Mouse (Mus musculus) MEL (cell line): ENCODE data around the gene Nes. TPM values are rescaled to one million over a fixed set of nuclear protein-coding genes. Genes with fewer than 3 reads are reported as not detected.

Source experiments
- DNase-seq: peaks from one replicate; pipeline ENCODE4 v3.0.0; 2011; ENCODE audit warnings: low read depth, low spot score
- H3K27ac ChIP-seq: 2 replicates; pipeline ENCODE4 v1.5.1; 2012; ENCODE audit warnings: low read depth, mild to moderate bottlenecking, control low read depth, low read length, moderate library complexity; ENCODE audit not compliant: control insufficient read depth
- H3K27me3 ChIP-seq, 2 experiments: fragments of 150-350 bp in 1 of 2; sonication (generic) in 1 of 2; 2 replicates each; pipeline ENCODE4 v1.6.1; 2012; ENCODE audit warnings: low read length in 2 of 2, mild to moderate bottlenecking in 2 of 2, improper control_type of control experiment in 1 of 2, moderate library complexity in 1 of 2; ENCODE audit not compliant: insufficient read depth in 2 of 2, control insufficient read depth in 1 of 2
- H3K36me3 ChIP-seq, 2 experiments: 2 replicates each; pipeline ENCODE4 v1.6.1; 2012 to 2014; ENCODE audit warnings: low read length in 2 of 2, improper control_type of control experiment in 1 of 2, inconsistent platforms in 1 of 2, mild to moderate bottlenecking in 1 of 2; ENCODE audit not compliant: insufficient read depth in 2 of 2, control insufficient read depth in 1 of 2
- H3K4me1 ChIP-seq, 2 experiments: fragments of 150-350 bp in 1 of 2; sonication (generic) in 1 of 2; 2 replicates each; pipeline ENCODE4 v1.6.1; 2012; ENCODE audit warnings: low read length in 2 of 2, improper control_type of control experiment in 1 of 2, mild to moderate bottlenecking in 1 of 2; ENCODE audit not compliant: insufficient read depth in 2 of 2, control insufficient read depth in 1 of 2
- H3K4me3 ChIP-seq, 2 experiments: fragments of 150-350 bp in 1 of 2; sonication (generic) in 1 of 2; 2 replicates each; pipeline ENCODE4 v1.5.1; 2012; ENCODE audit warnings: low read depth in 2 of 2, low read length in 2 of 2, mild to moderate bottlenecking in 2 of 2, moderate library complexity in 2 of 2, control low read depth in 1 of 2, improper control_type of control experiment in 1 of 2; ENCODE audit not compliant: control insufficient read depth in 1 of 2, insufficient read depth in 1 of 2
- H3K79me2 ChIP-seq: 2 replicates; pipeline ENCODE4 v1.6.1; 2012; ENCODE audit warnings: mild to moderate bottlenecking, low read length, moderate library complexity; ENCODE audit not compliant: control insufficient read depth, poor library complexity, insufficient read depth
- H3K9ac ChIP-seq: 2 replicates; pipeline ENCODE4 v1.6.1; 2012; ENCODE audit warnings: low read depth, mild to moderate bottlenecking, control low read depth, low read length, moderate library complexity; ENCODE audit not compliant: control insufficient read depth, poor library complexity, severe bottlenecking
- H3K9me3 ChIP-seq: fragments of 150-350 bp; sonication (generic); replicated peaks from 2 replicates; pipeline ENCODE4 v1.6.1; 2012; ENCODE audit warnings: mild to moderate bottlenecking, low read length, improper control_type of control experiment, moderate library complexity; ENCODE audit not compliant: insufficient read depth
- CHD1 ChIP-seq: IDR thresholded peaks from 2 replicates; pipeline ENCODE4 v1.6.1; 2012; ENCODE audit warnings: low read depth, mild to moderate bottlenecking, inconsistent platforms, low read length, improper control_type of control experiment
- CHD2 ChIP-seq: IDR thresholded peaks from 2 replicates; pipeline ENCODE4 v1.6.1; 2011; ENCODE audit warnings: low read length, improper control_type of control experiment
- CTCF ChIP-seq, 3 experiments: IDR thresholded peaks in 2 of 3; conservative IDR thresholded peaks in 1 of 3; 2 replicates each; pipeline ENCODE4 v1.5.1; 2011 to 2012; ENCODE audit warnings: low read length in 3 of 3, low read depth in 2 of 3, mild to moderate bottlenecking in 2 of 3, improper control_type of control experiment in 1 of 3, inconsistent platforms in 1 of 3, mixed read lengths in 1 of 3, moderate library complexity in 1 of 3; ENCODE audit not compliant: control insufficient read depth in 1 of 3, insufficient read depth in 1 of 3, poor library complexity in 1 of 3, severe bottlenecking in 1 of 3
- ELF1 ChIP-seq: IDR thresholded peaks from 2 replicates; pipeline ENCODE4 v1.6.1; 2014; ENCODE audit warnings: low read depth, mild to moderate bottlenecking, inconsistent platforms, low read length, improper control_type of control experiment, moderate library complexity
- EP300 ChIP-seq, 2 experiments: IDR thresholded peaks; 2 replicates each; pipeline ENCODE4 v1.6.1; 2011; ENCODE audit warnings: improper control_type of control experiment in 2 of 2, low read length in 2 of 2, low read depth in 1 of 2, mild to moderate bottlenecking in 1 of 2
- ETS1 ChIP-seq: IDR thresholded peaks from 2 replicates; pipeline ENCODE4 v1.6.1; 2012; ENCODE audit warnings: low read depth, mild to moderate bottlenecking, inconsistent platforms, low read length, improper control_type of control experiment, moderate library complexity
- GABPA ChIP-seq: IDR thresholded peaks from 2 replicates; pipeline ENCODE4 v1.6.1; 2012; ENCODE audit warnings: low read depth, mild to moderate bottlenecking, inconsistent platforms, low read length, improper control_type of control experiment, moderate library complexity
- HCFC1 ChIP-seq: IDR thresholded peaks from 2 replicates; pipeline ENCODE4 v1.6.1; 2012; ENCODE audit warnings: low read depth, mild to moderate bottlenecking, inconsistent platforms, low read length, improper control_type of control experiment, moderate library complexity
- KAT2A ChIP-seq: conservative IDR thresholded peaks from 2 replicates; pipeline ENCODE4 v1.6.1; 2012; ENCODE audit warnings: low read depth, low read length, improper control_type of control experiment, inconsistent platforms
- MAX ChIP-seq: IDR thresholded peaks from 2 replicates; pipeline ENCODE4 v1.6.1; 2011; ENCODE audit warnings: low read length, improper control_type of control experiment
- MAZ ChIP-seq: IDR thresholded peaks from 2 replicates; pipeline ENCODE4 v1.6.1; 2012; ENCODE audit warnings: low read depth, mild to moderate bottlenecking, inconsistent platforms, low read length, improper control_type of control experiment
- MXI1 ChIP-seq: IDR thresholded peaks from 2 replicates; pipeline ENCODE4 v1.6.1; 2011; ENCODE audit warnings: mild to moderate bottlenecking, low read depth, low read length, improper control_type of control experiment
- MYB ChIP-seq: IDR thresholded peaks from 2 replicates; pipeline ENCODE4 v1.6.1; 2011; ENCODE audit warnings: mild to moderate bottlenecking, low read depth, low read length, improper control_type of control experiment
- POLR2A ChIP-seq, 2 experiments: IDR thresholded peaks; 2 replicates each; pipeline ENCODE4 v1.6.1; 2011 to 2012; ENCODE audit warnings: low read length in 2 of 2, mild to moderate bottlenecking in 2 of 2, control low read depth in 1 of 2, improper control_type of control experiment in 1 of 2, low read depth in 1 of 2, moderate library complexity in 1 of 2; ENCODE audit not compliant: control insufficient read depth in 1 of 2, insufficient read depth in 1 of 2, poor library complexity in 1 of 2
- RAD21 ChIP-seq: IDR thresholded peaks from 2 replicates; pipeline ENCODE4 v1.6.1; 2011; ENCODE audit warnings: mild to moderate bottlenecking, low read depth, low read length, improper control_type of control experiment
- TBP ChIP-seq: IDR thresholded peaks from 2 replicates; pipeline ENCODE4 v1.8.0; 2011; ENCODE audit warnings: low read depth, low read length, improper control_type of control experiment
- TCF12 ChIP-seq: IDR thresholded peaks from 2 replicates; pipeline ENCODE4 v1.6.1; 2014; ENCODE audit warnings: low read depth, mild to moderate bottlenecking, inconsistent platforms, low read length, improper control_type of control experiment, moderate library complexity
- UBTF ChIP-seq: IDR thresholded peaks from 2 replicates; pipeline ENCODE4 v1.6.1; 2012; ENCODE audit warnings: low read depth, mild to moderate bottlenecking, inconsistent platforms, low read length, improper control_type of control experiment, moderate library complexity, borderline replicate concordance; ENCODE audit not compliant: insufficient read depth
- USF1 ChIP-seq: IDR thresholded peaks from 2 replicates; pipeline ENCODE4 v1.6.1; 2014; ENCODE audit warnings: low read depth, mild to moderate bottlenecking, inconsistent platforms, low read length, improper control_type of control experiment, moderate library complexity
- USF2 ChIP-seq, 2 experiments: IDR thresholded peaks; 2 replicates each; pipeline ENCODE4 v1.6.1; 2011 to 2012; ENCODE audit warnings: improper control_type of control experiment in 2 of 2, low read length in 2 of 2, borderline replicate concordance in 1 of 2, inconsistent platforms in 1 of 2, low read depth in 1 of 2, mild to moderate bottlenecking in 1 of 2; ENCODE audit not compliant: insufficient read depth in 1 of 2
- ZNF384 ChIP-seq: IDR thresholded peaks from 2 replicates; pipeline ENCODE4 v1.6.1; 2012; ENCODE audit warnings: low read depth, mild to moderate bottlenecking, inconsistent platforms, low read length, improper control_type of control experiment
- polyA plus RNA-seq, 2 experiments: library from polyadenylated mRNA; stranded (reverse) in 1 of 2; unstranded in 1 of 2; fragments of >175 nt in 1 of 2; fragments of >200 nt in 1 of 2; gene quantifications; 2 replicates each; pipeline versions ENCODE4 v1.2.1 to v1.2.4; 2012; ENCODE audit warnings: low replicate concordance in 2 of 2, low read depth in 1 of 2; ENCODE audit not compliant: insufficient read length in 2 of 2, insufficient read depth in 1 of 2, missing spikeins in 1 of 2
- total RNA-seq: library from RNA; depleted of rRNA; stranded (reverse); fragments of 300-350 nt; gene quantifications from 2 replicates; pipeline ENCODE4 v1.2.3, GENCODE M21; 2012

The Nes gene
- total and polyA plus RNA-seq, 3 experiments, result 0.01 TPM; not detected in 2

DNA sequence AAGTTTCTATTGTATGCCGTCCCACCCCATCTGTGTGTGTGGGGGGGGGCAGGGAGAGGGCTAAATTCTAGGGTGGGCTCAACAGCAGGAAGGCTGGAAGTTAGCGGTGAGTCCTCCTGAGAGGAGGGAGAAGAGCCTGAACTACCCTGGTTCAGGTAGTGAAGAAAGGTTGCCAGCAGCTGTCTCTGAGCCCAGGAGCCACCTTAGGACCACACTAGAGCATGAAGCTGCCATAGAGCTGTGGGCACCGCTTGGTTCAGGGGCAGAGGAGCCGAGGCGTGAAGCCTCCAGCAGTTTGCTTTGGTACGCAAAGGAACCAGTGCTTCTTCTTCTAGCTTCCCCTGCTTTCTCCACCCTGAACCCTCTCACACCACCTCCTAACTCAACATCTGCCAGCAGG is 12.7 kb downstream of the Nes start:
- Histone ChIP-seq H3K79me2 (no peaks in the 10 kb centered on the region), H3K27ac (no peak overlapping the region), H3K36me3 (no peaks in the 10 kb centered on the region; a peak in 1 of 4 replicates)
- DNase-seq, result no peak
- TF ChIP-seq TCF12, result no peak
- TF ChIP-seq POLR2A (IDR thresholded peaks at IDR 0.05; ENCODE audit: control insufficient read depth in 1 of 2, insufficient read depth in 1 of 2, low read depth in 1 of 2, low read length in 2 of 2, poor library complexity in 1 of 2), result no peak
- no peak for TF ChIP-seq MXI1
- TF ChIP-seq MYB, result no peak
- TF ChIP-seq ETS1, result no peak
- TF ChIP-seq, all 39 proteins: peak for 0
- Histone ChIP-seq H3K9me3 (no peaks in the 10 kb centered on the region), H3K4me1 (no peaks in the 10 kb centered on the region; a peak in 2 of 4 replicates), H3K9ac (no peak overlapping the region), H3K4me3 (peak overlapping the region; percentile 9 to 38; a peak in 3 of 4 replicates), H3K27me3 (peaks cover 2 to 9% of the 10 kb centered on the region in 2 experiments; a peak in 3 of 4 replicates)

DNA sequence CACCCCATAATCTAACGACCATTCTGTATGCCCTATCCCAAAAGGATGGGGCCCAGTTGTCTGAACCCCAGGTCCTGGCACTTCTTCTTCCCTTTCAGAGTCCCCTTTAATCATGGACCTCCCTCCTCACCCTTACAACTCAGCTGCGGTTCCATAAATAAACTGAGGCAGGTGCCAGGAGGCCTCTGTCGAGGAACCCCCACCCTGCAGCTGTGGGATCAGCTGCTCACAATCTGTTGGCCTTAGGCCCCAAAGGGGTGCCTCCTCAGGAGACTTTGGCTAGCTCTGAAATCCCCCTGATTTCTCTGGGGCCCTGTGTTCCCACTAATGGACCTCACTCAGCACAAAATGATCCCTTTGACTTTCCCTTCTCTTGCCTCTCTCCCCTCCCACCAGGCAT is 13.2 kb downstream of the Nes start:
- no peaks in the 10 kb centered on the region for H3K9me3 ChIP-seq
- DNase-seq, result no peak
- H3K9ac ChIP-seq, result no peak overlapping the region
- H3K79me2 ChIP-seq, result no peaks in the 10 kb centered on the region
- H3K4me3 ChIP-seq, result no peak overlapping the region
- peaks cover under 1 to 7% of the 10 kb centered on the region in 2 experiments; a peak in 3 of 4 replicates for H3K27me3 ChIP-seq
- no peak for TF ChIP-seq MXI1
- TF ChIP-seq USF2 (IDR thresholded peaks at IDR 0.05; ENCODE audit: borderline replicate concordance in 1 of 2, insufficient read depth in 1 of 2, low read depth in 1 of 2, low read length in 2 of 2), result no peak
- no peak for TF ChIP-seq POLR2A (IDR thresholded peaks at IDR 0.05; ENCODE audit: control insufficient read depth in 1 of 2, insufficient read depth in 1 of 2, low read depth in 1 of 2, low read length in 2 of 2, poor library complexity in 1 of 2)
- no peak for TF ChIP-seq TBP
- no peak for TF ChIP-seq ZNF384
- no peak for TF ChIP-seq UBTF
- TF ChIP-seq CTCF (IDR thresholded peaks at IDR 0.05 in 2 of 3, conservative IDR thresholded peaks at IDR 0.05 in 1 of 3; ENCODE audit: control insufficient read depth in 1 of 3, insufficient read depth in 1 of 3, low read depth in 2 of 3, low read length in 3 of 3, poor library complexity in 1 of 3, severe bottlenecking in 1 of 3), result no peak
- TF ChIP-seq CHD1, result no peak
- no peak for TF ChIP-seq KAT2A
- no peak for TF ChIP-seq EP300 (IDR thresholded peaks at IDR 0.05; ENCODE audit: low read depth in 1 of 2, low read length in 2 of 2)
- TF ChIP-seq HCFC1, result no peak
- TF ChIP-seq ELF1, result no peak
- no peak for TF ChIP-seq MAZ
- no peak for TF ChIP-seq CHD2
- TF ChIP-seq GABPA, result no peak
- no peak for TF ChIP-seq USF1
- TF ChIP-seq MAX, result no peak
- no peak for TF ChIP-seq RAD21
- H3K4me1 ChIP-seq, result no peaks in the 10 kb centered on the region; a peak in 2 of 4 replicates
- H3K36me3 ChIP-seq, result no peaks in the 10 kb centered on the region; a peak in 1 of 4 replicates
- H3K27ac ChIP-seq, result no peak overlapping the region
